Comparison of ENCODE assay signal across 12 mouse cellular contexts in the genomic region with DNA sequence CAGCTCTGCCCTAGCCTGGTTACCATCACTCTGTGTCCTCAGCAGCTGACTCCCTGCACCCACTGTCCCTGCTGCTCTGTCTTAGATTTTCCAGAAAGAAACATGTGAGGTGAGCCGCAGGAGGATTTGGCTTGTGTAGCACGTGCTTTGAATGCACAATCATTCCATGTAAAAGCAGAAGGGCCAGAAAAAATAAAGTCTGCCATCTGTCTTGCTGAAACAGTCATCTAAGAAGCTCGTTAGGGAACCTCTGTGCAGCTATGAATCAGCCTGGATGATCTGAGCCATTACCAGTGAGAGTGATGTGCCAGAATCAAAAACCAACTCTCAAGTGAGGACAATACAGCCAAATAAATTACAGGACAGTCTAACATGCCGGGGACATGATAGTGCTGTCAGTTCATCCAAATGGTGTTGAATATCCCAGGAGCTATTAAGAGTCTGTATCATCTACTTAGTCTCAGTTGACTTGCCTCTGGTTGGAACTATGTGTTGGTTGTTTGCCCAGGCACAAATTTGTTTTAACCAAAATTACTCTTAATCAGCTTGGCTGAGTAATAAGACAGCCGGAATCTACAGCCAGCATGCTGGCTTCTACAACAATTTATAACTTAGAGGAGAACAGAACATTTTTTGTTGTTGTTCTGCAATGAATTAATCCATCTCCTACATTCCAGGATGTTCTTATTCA.
DNase-seq lines count a peak whose midpoint lies in the region; ATAC-seq and TF ChIP-seq lines count a peak whose summit lies in the region.
"Had no signal": no experiment of that assay in that cellular context is flagged by ENCODE, and none has a peak within 500 bp of the region (broad histone marks: within the 10 kb centered on the region; RNA-seq: fewer than 3 reads in every experiment).

No protein-coding gene starts in this region.

- no peak overlapping the region for H3K27ac ChIP-seq in forebrain, postnatal 0 days (ENCODE audit: low read depth, low read length)
- no peak overlapping the region for H3K27ac ChIP-seq in heart, embryonic 12.5 days (ENCODE audit: poor library complexity, severe bottlenecking)
- H3K27ac ChIP-seq: liver, embryonic 15.5 days; midbrain, embryonic 12.5 days had no signal

- ATAC-seq in forebrain, postnatal 0 days, result peak; percentile 85
- ATAC-seq in heart, embryonic 12.5 days (ENCODE audit: insufficient number of reproducible peaks, low FRiP score), result no peak
- ATAC-seq in activated CD4-positive, CD25-positive, alpha-beta regulatory T cell, adult 4 months, result no peak

- H3K4me2 ChIP-seq in forebrain, postnatal 0 days (ENCODE audit: low read depth), result no peak overlapping the region
- H3K4me2 ChIP-seq in heart, embryonic 12.5 days, result no peak overlapping the region
- H3K4me2 ChIP-seq: liver, embryonic 15.5 days; midbrain, embryonic 12.5 days had no signal

- no peaks in the 10 kb centered on the region for H3K27me3 ChIP-seq in forebrain, postnatal 0 days (ENCODE audit: insufficient read depth, low read length)
- no peaks in the 10 kb centered on the region for H3K27me3 ChIP-seq in heart, embryonic 12.5 days (replicated peaks)
- H3K27me3 ChIP-seq: liver, embryonic 15.5 days; midbrain, embryonic 12.5 days had no signal

- DNase-seq in lung, postnatal 36 days, result peak; percentile 3
- no peak for DNase-seq in lung, postnatal 10 days
- peak; percentile 50 for DNase-seq in forebrain, postnatal 0 days
- peak; percentile 6 to 16 for DNase-seq in layer of hippocampus, postnatal 25 days (ENCODE audit: extremely low spot score in 1 of 2, low spot score in 1 of 2)
- DNase-seq in right cerebral cortex, postnatal 36 days (ENCODE audit: low spot score in 2 of 2), result peak; percentile 38 to 46
- DNase-seq in heart, postnatal 14 days, result no peak
- DNase-seq: gastrocnemius, postnatal 14 days; kidney, postnatal 10 days had no signal

- intact Hi-C loops in heart, postnatal 14 days (cut with DNase I), result no loop called here

- WGBS in forebrain, postnatal 0 days, result 38% methylated on average over 5 of the region's 5 CpGs
- WGBS in heart, embryonic 12.5 days, result 74% methylated on average over 5 of the region's 5 CpGs

- no peaks in the 10 kb centered on the region for H3K9me3 ChIP-seq in forebrain, postnatal 0 days (ENCODE audit: low read length)
- no peaks in the 10 kb centered on the region for H3K9me3 ChIP-seq in heart, embryonic 12.5 days (replicated peaks)
- H3K9me3 ChIP-seq: liver, embryonic 15.5 days; midbrain, embryonic 12.5 days had no signal

- no peaks in the 10 kb centered on the region for H3K36me3 ChIP-seq in forebrain, postnatal 0 days (ENCODE audit: insufficient read depth)
- H3K36me3 ChIP-seq in heart, embryonic 12.5 days, result no peaks in the 10 kb centered on the region
- H3K36me3 ChIP-seq: liver, embryonic 15.5 days; midbrain, embryonic 12.5 days had no signal

- TF ChIP-seq CTCF in forebrain, postnatal 0 days (IDR thresholded peaks at IDR 0.05; ENCODE audit: low read depth), result no peak

- H3K9ac ChIP-seq in forebrain, postnatal 0 days, result no peak overlapping the region
- no peak overlapping the region for H3K9ac ChIP-seq in heart, embryonic 12.5 days
- H3K9ac ChIP-seq: liver, embryonic 15.5 days; midbrain, embryonic 12.5 days had no signal

- H3K4me1 ChIP-seq in forebrain, postnatal 0 days (ENCODE audit: insufficient read depth), result no peaks in the 10 kb centered on the region
- H3K4me1 ChIP-seq in heart, embryonic 12.5 days (replicated peaks), result no peaks in the 10 kb centered on the region
- H3K4me1 ChIP-seq: liver, embryonic 15.5 days; midbrain, embryonic 12.5 days had no signal

- H3K4me3 ChIP-seq in forebrain, postnatal 0 days (ENCODE audit: low read depth, low read length), result no peak overlapping the region
- H3K4me3 ChIP-seq in heart, embryonic 12.5 days, result no peak overlapping the region
- H3K4me3 ChIP-seq: liver, embryonic 15.5 days; midbrain, embryonic 12.5 days had no signal

Comparison
In these comparisons a context has a peak if more than half of its experiments do, and no peak if none do; other contexts are left out.
1. DNase-seq: peak in lung, postnatal 36 days (single experiment), forebrain, postnatal 0 days (single experiment), layer of hippocampus, postnatal 25 days (2 of 2) and right cerebral cortex, postnatal 36 days (2 of 2); none in lung, postnatal 10 days (single experiment) and heart, postnatal 14 days (0 of 2).